Mouse (Mus musculus) splenic B cell, adult 2 months (primary cell): ENCODE data around the gene C1s1.
"Not testable (repeated sequence)": the region's sequence is repeated elsewhere in the genome, so short reads cannot be mapped to it uniquely, and the experiment has no call there.

Experiments used
- DNase-seq: peaks from one replicate; pipeline ENCODE4 v3.0.0-alpha.2; 2011; ENCODE audit warnings: low read depth, low spot score
- H3K27me3 ChIP-seq: 2 replicates; pipeline ENCODE4 v1.6.1; 2012; ENCODE audit warnings: mild to moderate bottlenecking, low read length, moderate library complexity, mixed read lengths; ENCODE audit not compliant: control insufficient read depth, poor library complexity, insufficient read depth, severe bottlenecking
- H3K36me3 ChIP-seq: 2 replicates; pipeline ENCODE4 v1.6.1; 2012; ENCODE audit warnings: mild to moderate bottlenecking, low read length, moderate library complexity, mixed read lengths; ENCODE audit not compliant: control insufficient read depth, poor library complexity, insufficient read depth, severe bottlenecking

C1s1 gene

GRCm38 (mm10) chr6:124499914-124500566, 42.1 kb downstream of the C1s1 start:
- no peak for DNase-seq

DNA sequence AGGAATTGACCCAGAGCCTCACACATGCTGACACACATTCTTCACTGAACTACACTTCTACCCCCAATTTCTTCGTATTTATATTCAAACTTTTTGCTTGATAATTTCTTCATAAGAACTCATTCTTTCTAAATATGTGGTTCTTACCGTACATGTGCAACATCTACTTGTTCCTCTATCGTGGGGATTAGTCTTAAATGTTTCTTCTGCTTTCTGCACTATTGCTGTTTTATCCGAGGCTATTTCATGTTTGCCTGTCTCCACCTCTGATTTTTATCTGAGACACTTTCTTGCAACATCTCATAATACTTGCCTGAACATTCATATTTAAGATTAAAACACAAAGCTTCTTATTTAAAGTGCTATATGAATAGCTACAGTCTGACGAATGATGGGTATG, 46.1 kb downstream of the C1s1 start:
- Histone ChIP-seq H3K27me3 (no peaks in the 10 kb centered on the region), H3K36me3 (no peaks in the 10 kb centered on the region)
- no peak for DNase-seq

More at GRCm38 (mm10) chr6:124499914-124500566, 42.1 kb downstream of the C1s1 start:
- Histone ChIP-seq H3K27me3 (no peaks in the 10 kb centered on the region), H3K36me3 (no peaks in the 10 kb centered on the region)

DNA sequence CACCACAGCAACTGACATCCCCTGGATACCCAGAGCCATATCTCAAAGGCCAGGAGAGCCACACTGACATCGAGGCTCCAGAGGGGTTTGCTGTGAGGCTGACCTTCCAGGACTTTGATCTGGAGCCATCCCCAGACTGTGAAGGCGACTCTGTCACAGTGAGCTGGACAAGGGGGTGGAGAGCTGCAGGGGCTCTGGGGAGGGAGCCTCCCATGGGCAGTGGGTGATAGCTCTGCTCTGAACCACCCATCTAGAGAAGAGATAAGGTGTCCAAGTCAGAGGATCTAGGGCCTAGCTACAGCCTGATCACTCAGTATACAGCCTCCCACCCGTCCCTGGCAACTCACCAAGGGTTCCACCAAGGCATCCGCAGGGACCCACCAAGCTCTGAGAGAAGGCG, 48.3 kb downstream of the C1s1 start:
- H3K27me3 ChIP-seq: no peaks in the 10 kb centered on the region
- no peaks in the 10 kb centered on the region for H3K36me3 ChIP-seq
- DNase-seq: no peak

DNA sequence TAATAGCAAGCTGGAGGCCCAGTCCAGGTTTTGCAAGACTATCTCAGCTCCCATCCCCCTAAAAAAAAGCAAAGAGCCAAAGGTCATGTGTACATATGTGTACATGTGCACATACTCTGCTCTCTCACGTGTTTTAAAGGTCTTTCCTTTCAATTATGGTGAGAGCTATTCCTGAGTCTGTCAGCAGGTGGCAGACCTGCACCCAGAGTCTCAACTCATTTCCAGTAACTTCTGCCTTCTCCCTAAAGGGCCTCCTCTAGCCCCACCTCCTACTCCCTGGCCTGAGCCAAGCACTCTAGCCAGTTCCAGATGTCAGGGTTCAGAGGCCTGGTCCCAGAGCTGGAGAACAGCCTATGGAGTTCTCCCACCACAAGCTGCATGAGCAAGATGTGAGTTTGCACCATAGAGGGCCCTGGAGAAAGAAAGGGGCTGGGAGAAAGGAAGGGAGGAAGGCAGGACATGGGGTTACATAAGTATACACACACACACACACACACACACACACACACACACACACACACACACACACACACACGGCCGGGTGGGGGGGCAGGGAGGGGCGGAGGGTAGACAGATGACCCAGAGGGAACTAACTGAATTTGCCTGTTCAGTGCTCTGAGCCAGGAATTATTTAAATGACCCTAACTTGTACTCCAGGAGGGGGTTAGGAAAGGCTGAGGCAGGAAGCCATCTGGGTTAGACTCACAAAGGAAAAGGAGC, 49.2 kb downstream of the C1s1 start, which contains the start of gene C1rl:
C1rl (plus strand) TSS at position 272 of the 720 bp plus-strand sequence.
- Histone ChIP-seq H3K36me3 (no peaks in the 10 kb centered on the region), H3K27me3 (no peaks in the 10 kb centered on the region)
- DNase-seq: peak; percentile 67

- H3K27me3 ChIP-seq: no peaks in the 10 kb centered on the region
- no peaks in the 10 kb centered on the region for H3K36me3 ChIP-seq
- no peak for DNase-seq
Measured at GRCm38 (mm10) chr6:124491427-124491826, 50.7 kb downstream of the C1s1 start.

GRCm38 (mm10) chr6:124488952-124489351, 53.2 kb downstream of the C1s1 start:
- H3K36me3 ChIP-seq: no peaks in the 10 kb centered on the region
- DNase-seq: no peak
- no peaks in the 10 kb centered on the region for H3K27me3 ChIP-seq

- Histone ChIP-seq H3K27me3 (no peaks in the 10 kb centered on the region), H3K36me3 (no peaks in the 10 kb centered on the region)
- DNase-seq: no peak
Measured at GRCm38 (mm10) chr6:124487509-124487908, 54.6 kb downstream of the C1s1 start.

DNA sequence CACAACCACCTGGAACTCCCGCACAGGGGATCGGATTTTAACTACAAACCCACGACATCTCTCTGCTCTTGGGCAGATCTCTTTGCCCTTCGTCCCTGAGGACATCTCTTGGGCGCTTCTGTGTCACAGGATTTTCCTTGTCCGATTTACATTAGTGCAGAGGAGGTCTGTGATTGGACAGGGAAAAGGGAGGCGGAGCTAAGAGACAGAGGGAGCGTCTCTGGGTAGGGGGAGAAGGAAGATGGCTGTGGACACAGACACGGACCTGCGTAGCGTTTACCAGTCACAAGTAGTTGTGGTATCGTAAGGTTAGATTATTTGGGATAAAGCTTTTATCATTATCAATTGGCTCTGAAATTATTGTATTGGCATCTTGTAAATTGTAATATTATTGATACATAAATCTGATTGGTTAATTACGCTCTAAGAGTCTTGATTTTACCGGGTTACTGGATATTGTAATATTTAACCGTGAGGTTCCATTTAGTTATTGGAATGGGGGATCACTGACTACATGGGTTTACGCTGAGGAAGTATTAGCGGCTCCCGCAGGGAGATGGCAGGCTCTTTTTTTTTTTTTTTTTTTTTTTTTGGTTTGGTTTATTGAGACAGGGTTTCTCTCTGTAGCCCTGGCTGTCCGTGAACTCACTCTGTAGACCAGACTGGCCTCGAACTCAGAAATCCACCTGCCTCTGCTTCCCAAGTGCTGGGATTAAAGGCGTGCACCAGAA, 56.6 kb downstream of the C1s1 start:
- no peaks in the 10 kb centered on the region for H3K27me3 ChIP-seq
- DNase-seq: no peak
- H3K36me3 ChIP-seq: no peaks in the 10 kb centered on the region

- Histone ChIP-seq H3K36me3 (no peaks in the 10 kb centered on the region), H3K27me3 (no peaks in the 10 kb centered on the region)
- DNase-seq: no peak
Measured at GRCm38 (mm10) chr6:124484851-124485250, 57.3 kb downstream of the C1s1 start.

DNA sequence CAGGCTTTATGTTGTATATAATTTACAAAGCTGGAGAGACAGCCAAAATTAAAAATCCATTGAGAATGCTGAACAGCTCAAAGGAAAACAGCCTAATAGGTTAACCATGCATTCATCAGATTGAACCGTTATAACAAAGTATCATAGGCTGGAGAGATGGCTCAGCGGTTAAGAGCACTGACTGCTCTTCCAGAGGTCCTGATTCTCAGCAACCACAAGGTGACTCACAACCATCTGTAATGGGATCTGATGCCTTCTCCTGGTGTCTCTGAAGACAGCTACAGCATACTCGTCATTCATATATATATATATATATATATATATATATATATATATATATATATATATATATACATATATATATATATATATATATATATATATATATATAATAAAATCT, 58.3 kb downstream of the C1s1 start:
- DNase-seq, H3K36me3 ChIP-seq, H3K27me3 ChIP-seq: not testable (repeated sequence)

GRCm38 (mm10) chr6:124481571-124481970, 60.6 kb downstream of the C1s1 start:
- no peaks in the 10 kb centered on the region for H3K36me3 ChIP-seq
- H3K27me3 ChIP-seq: no peaks in the 10 kb centered on the region
- peak; percentile 47 for DNase-seq
